Mouse (Mus musculus): ENCODE results near the gene Dennd2a.
"Not testable (repeated sequence)": the region's sequence is repeated elsewhere in the genome, so short reads cannot be mapped to it uniquely, and the experiment has no call there.

The Dennd2a gene

DNA sequence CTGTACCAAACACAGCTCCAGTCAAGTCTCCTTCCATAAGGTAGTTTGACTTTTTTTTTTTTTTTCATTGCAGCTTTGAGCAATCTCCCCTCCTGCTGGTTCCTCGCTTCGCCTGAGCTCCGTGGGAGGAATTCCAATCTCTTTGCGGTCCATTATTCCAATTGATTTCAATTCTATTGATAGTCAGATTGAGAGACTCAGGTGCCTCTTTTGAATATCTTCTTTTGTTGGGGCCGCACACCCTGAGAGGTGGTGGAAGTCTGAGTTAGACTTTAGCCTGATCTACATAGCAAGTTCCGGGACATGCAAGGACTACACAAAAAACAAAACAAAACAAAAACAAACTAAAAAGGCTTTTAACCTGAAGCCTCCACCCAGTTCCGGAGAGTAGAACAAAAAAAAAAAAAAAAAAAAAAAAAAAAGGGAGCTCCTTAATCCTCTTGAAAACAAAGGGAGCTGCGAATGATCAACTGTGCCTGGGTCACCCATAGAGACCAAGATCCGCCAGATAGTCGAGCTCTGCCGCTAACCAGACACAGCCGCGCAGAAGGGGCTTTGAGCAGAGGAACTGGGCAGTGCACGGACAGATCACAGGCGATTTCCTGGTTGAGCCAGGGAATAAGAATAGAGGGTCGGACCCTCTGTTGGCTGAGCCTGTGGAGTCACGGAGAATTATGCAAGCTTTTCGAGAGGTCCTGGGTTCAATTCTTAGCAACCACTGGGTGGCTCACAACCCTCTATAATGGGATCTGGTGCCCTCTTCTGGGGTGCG, 111.7 kb downstream of the Dennd2a start:
- no peak for DNase-seq

DNA sequence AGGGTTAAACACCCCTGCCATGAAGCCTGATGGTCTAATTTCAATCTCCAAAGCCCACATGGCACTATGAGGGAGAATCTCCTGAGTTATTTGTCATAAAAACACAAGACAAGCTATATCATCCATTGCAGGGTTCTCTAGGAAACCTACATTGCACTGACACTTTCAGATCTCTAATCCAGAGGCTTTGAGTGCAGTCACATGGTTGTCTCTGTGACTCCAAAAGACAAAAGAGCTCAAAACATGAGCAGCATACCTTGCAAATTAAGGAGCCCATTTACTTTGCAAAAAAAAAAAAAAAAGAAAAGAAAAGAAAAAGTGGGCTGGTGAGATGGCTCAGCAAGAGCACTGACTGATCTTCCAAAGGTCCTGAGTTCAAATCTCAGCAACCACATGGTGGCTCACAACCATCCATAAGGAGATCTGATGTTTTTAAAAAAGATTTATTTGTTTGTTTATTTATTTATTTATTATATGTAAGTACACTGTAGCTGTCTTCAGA, 114.8 kb downstream of the Dennd2a start:
- DNase-seq: no peak

DNA sequence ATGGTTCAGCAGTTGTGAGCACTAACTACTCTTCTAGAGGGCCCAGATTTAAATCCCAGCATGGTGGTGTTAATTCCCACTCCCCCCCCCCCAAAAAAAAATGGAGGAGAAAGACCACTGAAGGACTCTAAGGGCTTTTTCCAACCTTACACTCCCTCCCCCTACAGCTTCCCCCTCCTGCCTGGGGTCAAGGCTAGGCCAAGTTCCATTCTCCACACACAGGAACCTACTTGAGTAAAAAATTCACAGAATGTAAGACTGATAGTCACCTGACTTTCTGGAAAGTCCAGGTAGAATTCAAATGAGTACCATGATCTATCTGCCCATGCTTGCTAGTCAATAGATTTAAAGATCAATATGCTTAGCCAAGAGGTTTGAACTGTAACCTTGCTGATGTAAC, 117.5 kb downstream of the Dennd2a start:
- no peak for DNase-seq

DNA sequence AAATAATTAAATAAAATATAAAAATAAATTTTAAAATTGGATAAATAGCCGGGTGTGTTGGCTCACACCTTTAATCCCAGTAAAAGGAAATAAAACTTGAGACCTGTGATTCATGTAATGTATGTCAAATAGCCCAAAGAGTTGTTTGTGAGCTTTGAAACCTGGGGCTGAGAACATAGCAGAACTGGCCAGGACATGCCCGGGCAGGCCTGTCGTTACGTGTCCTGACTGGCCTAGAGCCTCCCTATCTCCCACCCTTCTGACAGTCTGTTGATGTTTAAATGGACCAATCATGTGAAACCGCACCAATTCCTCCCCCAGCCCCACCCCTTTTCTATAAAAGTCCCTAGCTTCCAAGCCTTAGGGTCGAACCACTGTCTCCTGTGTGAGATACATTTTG, 120.1 kb downstream of the Dennd2a start:
- not testable (repeated sequence) for DNase-seq

GRCm38 (mm10) chr6:39435875-39436274, 121.8 kb downstream of the Dennd2a start:
- no peak for DNase-seq

DNA sequence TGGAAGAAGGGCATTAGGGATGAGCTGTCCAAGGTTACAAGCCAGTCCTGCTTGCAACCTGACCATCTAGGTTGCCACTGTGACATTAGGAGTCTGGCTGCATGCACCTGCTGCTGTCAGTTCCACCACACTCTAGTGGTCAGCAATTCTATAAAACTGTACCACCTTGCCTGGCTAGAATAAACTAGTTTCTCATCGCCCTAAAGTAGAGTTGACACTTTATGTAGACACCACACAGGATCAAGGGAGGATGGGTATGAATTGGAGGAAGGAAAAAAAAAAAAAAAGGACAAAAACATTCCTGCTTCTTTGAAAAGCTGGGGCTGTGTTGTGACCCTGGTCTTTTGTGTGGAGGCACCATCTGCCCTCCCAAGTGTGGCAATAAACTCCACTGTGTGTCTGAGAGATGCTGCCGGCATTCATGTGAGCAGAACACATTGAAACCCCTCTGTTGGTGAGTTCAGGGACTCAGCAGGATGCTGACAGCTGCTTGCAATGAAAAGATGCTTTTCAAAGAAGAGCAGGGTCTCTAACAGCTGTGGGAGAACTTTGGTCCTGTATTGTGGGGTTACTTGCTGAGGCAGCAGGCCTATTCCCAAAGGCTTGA, 122.7 kb downstream of the Dennd2a start:
- no peak for DNase-seq

- no peak for DNase-seq
These were observed 123.4 kb downstream of the Dennd2a start for GRCm38 (mm10) chr6:39434111-39434885.

DNA sequence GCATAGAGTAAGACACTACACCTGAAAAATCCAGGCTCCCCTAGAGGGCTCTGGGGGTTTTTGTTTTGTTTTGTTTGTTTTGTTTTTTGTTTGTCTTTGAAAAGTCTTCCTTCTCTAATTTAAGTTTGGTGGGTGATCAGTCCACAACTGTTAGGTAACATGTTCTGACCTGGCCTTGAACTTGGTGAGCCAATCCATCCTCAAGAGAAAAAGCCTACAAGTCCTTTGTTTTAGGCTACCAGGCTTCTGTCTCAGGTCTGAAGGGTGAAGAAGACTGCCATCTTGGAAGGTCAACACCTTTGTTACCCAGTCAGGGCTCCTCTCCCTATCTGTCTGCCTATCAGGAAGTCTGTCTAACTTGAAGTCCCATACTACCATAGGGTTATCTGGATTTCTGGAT, 124.0 kb downstream of the Dennd2a start:
- DNase-seq: no peak

- DNase-seq: no peak
These were observed 124.5 kb downstream of the Dennd2a start for GRCm38 (mm10) chr6:39433174-39433573.

DNA sequence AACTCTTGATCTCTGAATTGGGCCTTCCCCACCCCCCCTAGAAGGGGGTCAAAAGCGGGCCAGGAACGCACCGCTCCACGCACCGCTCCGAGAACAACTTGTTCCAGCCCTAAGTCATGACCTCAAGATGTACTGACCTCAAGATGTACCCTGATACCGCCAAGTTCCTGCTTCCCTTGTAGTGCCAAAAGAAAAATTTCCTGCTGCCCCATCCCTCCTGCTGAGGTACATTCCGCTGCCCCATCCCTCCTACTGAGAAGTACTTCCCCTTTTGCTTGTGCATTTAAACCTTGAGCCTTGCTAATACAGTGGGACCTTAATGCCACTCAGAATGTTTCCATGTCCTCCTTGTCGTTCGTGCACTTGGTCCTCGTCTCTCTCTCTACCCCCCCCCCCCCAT, 126.9 kb downstream of the Dennd2a start:
- DNase-seq: no peak

DNA sequence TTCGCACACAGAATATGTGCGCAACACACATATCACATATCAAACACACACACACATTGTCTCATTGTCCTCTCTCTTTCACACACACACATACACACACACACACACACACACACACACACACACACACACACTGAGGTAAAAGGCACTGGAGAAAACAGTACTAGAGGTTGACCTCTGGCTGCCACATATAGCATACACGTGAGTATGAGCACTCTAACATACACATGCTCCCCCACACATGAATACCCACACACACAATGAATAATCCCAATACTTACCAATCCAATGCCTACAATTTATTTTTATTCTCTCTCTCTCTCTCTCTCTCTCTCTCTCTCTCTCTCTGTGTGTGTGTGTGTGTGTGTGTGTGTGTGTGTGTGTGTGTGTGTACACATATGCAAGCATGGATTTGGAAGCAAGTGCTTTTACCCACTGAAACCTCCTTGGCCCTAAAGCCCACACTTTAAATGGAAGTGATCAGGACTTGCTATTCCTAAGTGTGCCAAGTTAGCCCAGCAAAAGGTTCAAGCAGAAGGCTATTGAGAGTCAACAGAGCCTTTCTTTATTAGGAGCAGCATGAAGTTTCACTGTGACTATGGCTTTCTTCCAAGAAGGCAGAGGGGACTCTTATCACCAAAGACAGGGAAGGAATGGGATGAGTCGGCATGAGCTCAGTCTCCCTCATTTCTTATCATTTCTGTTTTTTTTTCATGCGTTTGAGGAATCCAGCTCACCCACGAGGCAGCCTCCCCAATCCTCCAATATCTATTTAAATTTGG, 128.5 kb downstream of the Dennd2a start:
- no peak for DNase-seq

GRCm38 (mm10) chr6:39427276-39428003, 130.2 kb downstream of the Dennd2a start:
- DNase-seq: no peak

DNA sequence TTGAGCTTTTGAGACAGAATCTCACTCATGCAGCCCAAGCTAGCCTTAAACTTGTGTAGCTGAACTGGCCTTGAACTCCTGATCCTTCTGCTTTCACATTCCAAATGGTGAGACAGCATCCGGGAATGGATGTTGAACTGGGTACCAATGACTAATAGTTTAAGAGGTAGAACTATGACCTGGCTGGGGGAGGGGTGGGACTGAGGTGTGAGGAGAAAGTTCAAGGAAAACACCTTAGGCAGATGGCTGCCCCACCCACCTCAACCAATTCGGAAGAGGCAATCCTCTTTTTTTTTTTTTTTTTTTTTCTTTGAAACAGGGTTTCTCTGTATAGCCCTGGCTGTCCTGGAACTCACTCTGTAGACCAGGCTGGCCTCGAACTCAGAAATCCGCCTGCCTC, 130.9 kb downstream of the Dennd2a start:
- DNase-seq: no peak

GRCm38 (mm10) chr6:39425181-39425580, 132.5 kb downstream of the Dennd2a start:
- no peak for DNase-seq

- DNase-seq: no peak
These were observed 134.0 kb downstream of the Dennd2a start for GRCm38 (mm10) chr6:39423686-39424085.

GRCm38 (mm10) chr6:39423130-39423551, 134.5 kb downstream of the Dennd2a start:
- no peak for DNase-seq

DNA sequence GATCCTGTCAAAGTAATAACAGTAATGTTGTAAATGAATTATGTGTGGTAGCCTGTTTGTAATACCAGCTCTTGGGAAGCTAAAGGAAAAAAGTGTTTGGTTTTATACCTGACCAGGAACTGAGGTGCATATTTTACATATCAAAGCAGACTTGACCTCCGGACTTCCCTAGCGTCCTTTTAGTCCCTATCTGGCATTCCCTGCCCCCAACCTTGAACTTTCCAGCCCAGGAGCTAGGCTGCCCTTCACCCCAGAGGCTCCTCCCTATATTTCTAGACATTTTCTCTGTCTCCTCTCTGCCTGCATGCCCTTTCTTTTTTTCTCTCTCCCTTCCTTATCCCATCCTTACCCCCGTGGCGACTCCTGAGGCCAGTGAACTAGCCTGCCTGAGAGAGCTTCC, 136.8 kb downstream of the Dennd2a start:
- DNase-seq: no peak

- peak; percentile 80 for DNase-seq
These were observed 137.6 kb downstream of the Dennd2a start, which contains the start of gene Mkrn1 for GRCm38 (mm10) chr6:39419851-39420721. Gene Mkrn1, minus strand, starts transcription at chr6:39420462.

- DNase-seq: no peak
These were observed 138.2 kb downstream of the Dennd2a start for GRCm38 (mm10) chr6:39419386-39419850.

- not testable (repeated sequence) for DNase-seq
These were observed 141.0 kb downstream of the Dennd2a start for GRCm38 (mm10) chr6:39416654-39417053.

DNA sequence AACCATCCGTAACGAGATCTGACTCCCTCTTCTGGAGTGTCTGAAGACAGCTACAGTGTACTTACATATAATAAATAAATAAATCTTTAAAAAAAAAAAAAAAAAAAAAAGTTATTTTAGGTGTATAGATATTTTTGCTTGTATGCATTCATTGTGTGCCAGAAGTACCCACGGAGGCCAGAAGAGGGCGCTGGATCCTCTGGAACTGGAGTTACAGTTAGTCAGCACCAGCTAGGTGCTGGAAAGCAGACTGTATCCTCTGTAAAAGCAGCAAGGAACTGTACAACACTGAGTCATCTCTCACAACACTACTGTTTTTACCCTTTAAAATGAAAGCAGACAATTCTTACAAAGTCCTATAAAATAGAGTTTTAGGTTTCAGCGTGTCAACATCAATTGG, 141.9 kb downstream of the Dennd2a start:
- peak; percentile 84 for DNase-seq
